Mouse (Mus musculus) liver, embryonic 15.5 days (tissue): ENCODE data around the gene Dmc1. TPM values are rescaled to one million over a fixed set of nuclear protein-coding genes. Genes with fewer than 3 reads are reported as not detected.

ENCODE experiments used
- ATAC-seq: fragments of 200-750 bp; cut with Nextera tagmentation; 2 replicates; pipeline ENCODE4 v1.8.0; 2017; ENCODE audit warnings: moderate number of reproducible peaks, mild to moderate bottlenecking, moderate library complexity; ENCODE audit not compliant: insufficient read depth
- H3K27ac ChIP-seq: fragments of 300-500 bp; sonication (generic); replicated peaks from 2 replicates; pipeline ENCODE4 v1.5.1; 2015; ENCODE audit warnings: mild to moderate bottlenecking, inconsistent platforms
- H3K27me3 ChIP-seq: fragments of 300-500 bp; sonication (generic); 2 replicates; pipeline ENCODE4 v1.6.1; 2015; ENCODE audit warnings: mild to moderate bottlenecking, inconsistent platforms
- H3K36me3 ChIP-seq: fragments of 300-500 bp; sonication (generic); replicated peaks from 2 replicates; pipeline ENCODE4 v1.6.1; 2015; ENCODE audit warnings: moderate library complexity, mild to moderate bottlenecking, inconsistent platforms
- H3K4me1 ChIP-seq: fragments of 300-500 bp; sonication (generic); replicated peaks from 2 replicates; pipeline ENCODE4 v1.6.1; 2015; ENCODE audit warnings: inconsistent platforms
- H3K4me2 ChIP-seq: fragments of 300-500 bp; sonication (generic); 2 replicates; pipeline ENCODE4 v1.6.1; 2015; ENCODE audit warnings: moderate library complexity, mild to moderate bottlenecking, inconsistent platforms
- H3K4me3 ChIP-seq: fragments of 300-500 bp; sonication (generic); replicated peaks from 2 replicates; pipeline ENCODE4 v1.5.1; 2015; ENCODE audit warnings: mild to moderate bottlenecking, inconsistent platforms
- H3K9ac ChIP-seq: fragments of 300-500 bp; sonication (generic); 2 replicates; pipeline ENCODE4 v1.6.1; 2015; ENCODE audit warnings: moderate library complexity, mild to moderate bottlenecking, inconsistent platforms
- H3K9me3 ChIP-seq: fragments of 300-500 bp; sonication (generic); replicated peaks from 2 replicates; pipeline ENCODE4 v1.6.1; 2016; ENCODE audit warnings: inconsistent platforms
- WGBS: fragments of 180-500 bp; shearing (Covaris S2); methylation state at CpG from one replicate; pipeline ENCODE4 v1.1.7; 2015; ENCODE audit warnings: mixed read lengths; ENCODE audit not compliant: insufficient replicate concordance; 5-methylcytosine and 5-hydroxymethylcytosine counted together
- polyA plus RNA-seq: library from polyadenylated mRNA; unstranded; fragments of >200 nt; fragmentation: Nextera tagmentation; extraction: Ambion mirVana; gene quantifications from 2 replicates; pipeline ENCODE4 v1.2.1, GENCODE M21; 2015

Gene Dmc1
- polyA plus RNA-seq, 1 experiment from 2014 or later: 0.24 TPM

- no peak overlapping the region for H3K4me3 ChIP-seq
- ATAC-seq: no peak
- H3K9ac ChIP-seq: no peak overlapping the region
- no peaks in the 10 kb centered on the region for H3K36me3 ChIP-seq
- H3K27ac ChIP-seq: no peak overlapping the region
- no peaks in the 10 kb centered on the region for H3K9me3 ChIP-seq
- no peak overlapping the region for H3K4me2 ChIP-seq
- H3K27me3 ChIP-seq: no peaks in the 10 kb centered on the region
- WGBS: 62% methylated on average over 7 of the region's 7 CpGs
- H3K4me1 ChIP-seq: peaks cover 8% of the 10 kb centered on the region
Measured at GRCm38 (mm10) chr15:79615501-79615900, 10.6 kb upstream of the Dmc1 start.

- Histone ChIP-seq H3K36me3 (no peaks in the 10 kb centered on the region), H3K27me3 (peaks cover 30% of the 10 kb centered on the region), H3K4me3 (no peak overlapping the region), H3K4me1 (peaks cover 11% of the 10 kb centered on the region), H3K9ac (no peak overlapping the region), H3K9me3 (no peaks in the 10 kb centered on the region), H3K4me2 (no peak overlapping the region), H3K27ac (no peak overlapping the region)
- 80% methylated on average over 2 of the region's 2 CpGs for WGBS
- no peak for ATAC-seq
Measured at GRCm38 (mm10) chr15:79609226-79609625, 4.3 kb upstream of the Dmc1 start.

GRCm38 (mm10) chr15:79608214-79608613 lies 3.3 kb upstream of the Dmc1 start:
- Histone ChIP-seq H3K4me3 (no peak overlapping the region), H3K36me3 (no peaks in the 10 kb centered on the region), H3K9me3 (no peaks in the 10 kb centered on the region), H3K27ac (no peak overlapping the region), H3K4me1 (peaks cover 11% of the 10 kb centered on the region), H3K4me2 (no peak overlapping the region), H3K9ac (no peak overlapping the region), H3K27me3 (peaks cover 36% of the 10 kb centered on the region)
- ATAC-seq: no peak
- 65% methylated on average over 7 of the region's 7 CpGs for WGBS

GRCm38 (mm10) chr15:79607757-79608156 lies 2.8 kb upstream of the Dmc1 start:
- Histone ChIP-seq H3K36me3 (no peaks in the 10 kb centered on the region), H3K9ac (no peak overlapping the region), H3K9me3 (no peaks in the 10 kb centered on the region), H3K4me2 (no peak overlapping the region), H3K27me3 (peaks cover 40% of the 10 kb centered on the region), H3K27ac (no peak overlapping the region), H3K4me1 (peaks cover 11% of the 10 kb centered on the region), H3K4me3 (no peak overlapping the region)
- 41% methylated on average over 2 of the region's 2 CpGs for WGBS
- ATAC-seq: no peak

- 74% methylated on average over 12 of the region's 12 CpGs for WGBS
- Histone ChIP-seq H3K4me2 (no peak overlapping the region), H3K27ac (no peak overlapping the region), H3K9ac (no peak overlapping the region), H3K36me3 (no peaks in the 10 kb centered on the region), H3K4me1 (peaks cover 11% of the 10 kb centered on the region), H3K27me3 (peaks cover 40% of the 10 kb centered on the region), H3K4me3 (no peak overlapping the region), H3K9me3 (no peaks in the 10 kb centered on the region)
- ATAC-seq: no peak
Measured at GRCm38 (mm10) chr15:79606161-79606560, 1.3 kb upstream of the Dmc1 start.

- Histone ChIP-seq H3K36me3 (no peaks in the 10 kb centered on the region), H3K27me3 (peaks cover 20% of the 10 kb centered on the region), H3K9ac (no peak overlapping the region), H3K4me2 (no peak overlapping the region), H3K4me1 (peaks cover 9% of the 10 kb centered on the region), H3K4me3 (no peak overlapping the region), H3K9me3 (no peaks in the 10 kb centered on the region), H3K27ac (no peak overlapping the region)
- WGBS: 63% methylated on average over 2 of the region's 2 CpGs
- no peak for ATAC-seq
Measured at GRCm38 (mm10) chr15:79600176-79600575, 4.7 kb downstream of the Dmc1 start.

GRCm38 (mm10) chr15:79598715-79599114 lies 6.2 kb downstream of the Dmc1 start:
- Histone ChIP-seq H3K4me3 (no peak overlapping the region), H3K27ac (no peak overlapping the region), H3K27me3 (peaks cover 6% of the 10 kb centered on the region; the same call in 1 of the 2 replicates), H3K9ac (no peak overlapping the region), H3K36me3 (no peaks in the 10 kb centered on the region), H3K4me2 (no peak overlapping the region), H3K9me3 (no peaks in the 10 kb centered on the region), H3K4me1 (no peaks in the 10 kb centered on the region)
- WGBS: 53% methylated on average over 1 of the region's 1 CpGs
- no peak for ATAC-seq

GRCm38 (mm10) chr15:79581581-79581980 lies 23.3 kb downstream of the Dmc1 start:
- 39% methylated on average over 1 of the region's 1 CpGs for WGBS
- no peak overlapping the region for H3K9ac ChIP-seq

GRCm38 (mm10) chr15:79577671-79578426 lies 27.1 kb downstream of the Dmc1 start:
- Histone ChIP-seq H3K9me3 (no peaks in the 10 kb centered on the region), H3K4me3 (no peak overlapping the region), H3K27ac (no peak overlapping the region), H3K36me3 (no peaks in the 10 kb centered on the region), H3K27me3 (no peaks in the 10 kb centered on the region), H3K4me1 (no peaks in the 10 kb centered on the region), H3K4me2 (no peak overlapping the region), H3K9ac (no peak overlapping the region)
- ATAC-seq: no peak
- 42% methylated on average over 6 of the region's 6 CpGs for WGBS

More at GRCm38 (mm10) chr15:79581581-79581980, 23.3 kb downstream of the Dmc1 start:
- no peak for ATAC-seq
- Histone ChIP-seq H3K9me3 (no peaks in the 10 kb centered on the region), H3K27me3 (no peaks in the 10 kb centered on the region), H3K27ac (no peak overlapping the region), H3K4me2 (no peak overlapping the region), H3K4me3 (no peak overlapping the region), H3K4me1 (no peaks in the 10 kb centered on the region), H3K36me3 (no peaks in the 10 kb centered on the region)

- H3K4me3 ChIP-seq: no peak overlapping the region
- H3K4me1 ChIP-seq: no peaks in the 10 kb centered on the region
- WGBS: 69% methylated on average over 2 of the region's 2 CpGs
- no peak for ATAC-seq
- H3K9me3 ChIP-seq: no peaks in the 10 kb centered on the region
- no peak overlapping the region for H3K9ac ChIP-seq
- H3K4me2 ChIP-seq: no peak overlapping the region
- no peak overlapping the region for H3K27ac ChIP-seq
- no peaks in the 10 kb centered on the region for H3K36me3 ChIP-seq
- H3K27me3 ChIP-seq: no peaks in the 10 kb centered on the region
Measured at GRCm38 (mm10) chr15:79576947-79577346, 28.0 kb downstream of the Dmc1 start.

GRCm38 (mm10) chr15:79575543-79576222 lies 29.2 kb downstream of the Dmc1 start:
- no peaks in the 10 kb centered on the region for H3K9me3 ChIP-seq
- H3K4me1 ChIP-seq: no peaks in the 10 kb centered on the region
- no peak overlapping the region for H3K4me3 ChIP-seq
- no peaks in the 10 kb centered on the region for H3K27me3 ChIP-seq
- no peak overlapping the region for H3K9ac ChIP-seq
- ATAC-seq: no peak
- H3K27ac ChIP-seq: no peak overlapping the region
- H3K4me2 ChIP-seq: no peak overlapping the region
- no peaks in the 10 kb centered on the region for H3K36me3 ChIP-seq
- 20% methylated on average over 1 of the region's 1 CpGs for WGBS
